Mouse (Mus musculus) MEL (cell line): ENCODE results near the gene Cpt1a. TPM values are rescaled to one million over a fixed set of nuclear protein-coding genes. Genes with fewer than 3 reads are reported as not detected.

Source experiments
- DNase-seq: peaks from one replicate; pipeline ENCODE4 v3.0.0; 2011; ENCODE audit warnings: low read depth, low spot score
- H3K27ac ChIP-seq: 2 replicates; pipeline ENCODE4 v1.5.1; 2012; ENCODE audit warnings: low read depth, mild to moderate bottlenecking, control low read depth, low read length, moderate library complexity; ENCODE audit not compliant: control insufficient read depth
- H3K27me3 ChIP-seq, 2 experiments: fragments of 150-350 bp in 1 of 2; sonication (generic) in 1 of 2; 2 replicates each; pipeline ENCODE4 v1.6.1; 2012; ENCODE audit warnings: low read length in 2 of 2, mild to moderate bottlenecking in 2 of 2, improper control_type of control experiment in 1 of 2, moderate library complexity in 1 of 2; ENCODE audit not compliant: insufficient read depth in 2 of 2, control insufficient read depth in 1 of 2
- H3K36me3 ChIP-seq, 2 experiments: 2 replicates each; pipeline ENCODE4 v1.6.1; 2012 to 2014; ENCODE audit warnings: low read length in 2 of 2, improper control_type of control experiment in 1 of 2, inconsistent platforms in 1 of 2, mild to moderate bottlenecking in 1 of 2; ENCODE audit not compliant: insufficient read depth in 2 of 2, control insufficient read depth in 1 of 2
- H3K4me1 ChIP-seq, 2 experiments: fragments of 150-350 bp in 1 of 2; sonication (generic) in 1 of 2; 2 replicates each; pipeline ENCODE4 v1.6.1; 2012; ENCODE audit warnings: low read length in 2 of 2, improper control_type of control experiment in 1 of 2, mild to moderate bottlenecking in 1 of 2; ENCODE audit not compliant: insufficient read depth in 2 of 2, control insufficient read depth in 1 of 2
- H3K4me3 ChIP-seq, 2 experiments: fragments of 150-350 bp in 1 of 2; sonication (generic) in 1 of 2; 2 replicates each; pipeline ENCODE4 v1.5.1; 2012; ENCODE audit warnings: low read depth in 2 of 2, low read length in 2 of 2, mild to moderate bottlenecking in 2 of 2, moderate library complexity in 2 of 2, control low read depth in 1 of 2, improper control_type of control experiment in 1 of 2; ENCODE audit not compliant: control insufficient read depth in 1 of 2, insufficient read depth in 1 of 2
- H3K79me2 ChIP-seq: 2 replicates; pipeline ENCODE4 v1.6.1; 2012; ENCODE audit warnings: mild to moderate bottlenecking, low read length, moderate library complexity; ENCODE audit not compliant: control insufficient read depth, poor library complexity, insufficient read depth
- H3K9ac ChIP-seq: 2 replicates; pipeline ENCODE4 v1.6.1; 2012; ENCODE audit warnings: low read depth, mild to moderate bottlenecking, control low read depth, low read length, moderate library complexity; ENCODE audit not compliant: control insufficient read depth, poor library complexity, severe bottlenecking
- H3K9me3 ChIP-seq: fragments of 150-350 bp; sonication (generic); replicated peaks from 2 replicates; pipeline ENCODE4 v1.6.1; 2012; ENCODE audit warnings: mild to moderate bottlenecking, low read length, improper control_type of control experiment, moderate library complexity; ENCODE audit not compliant: insufficient read depth
- BHLHE40 ChIP-seq: IDR thresholded peaks from 2 replicates; pipeline ENCODE4 v1.6.1; 2012; ENCODE audit warnings: low read depth, mild to moderate bottlenecking, inconsistent platforms, low read length, improper control_type of control experiment, borderline replicate concordance
- CHD2 ChIP-seq: IDR thresholded peaks from 2 replicates; pipeline ENCODE4 v1.6.1; 2011; ENCODE audit warnings: low read length, improper control_type of control experiment
- ELF1 ChIP-seq: IDR thresholded peaks from 2 replicates; pipeline ENCODE4 v1.6.1; 2014; ENCODE audit warnings: low read depth, mild to moderate bottlenecking, inconsistent platforms, low read length, improper control_type of control experiment, moderate library complexity
- EP300 ChIP-seq, 2 experiments: IDR thresholded peaks; 2 replicates each; pipeline ENCODE4 v1.6.1; 2011; ENCODE audit warnings: improper control_type of control experiment in 2 of 2, low read length in 2 of 2, low read depth in 1 of 2, mild to moderate bottlenecking in 1 of 2
- GABPA ChIP-seq: IDR thresholded peaks from 2 replicates; pipeline ENCODE4 v1.6.1; 2012; ENCODE audit warnings: low read depth, mild to moderate bottlenecking, inconsistent platforms, low read length, improper control_type of control experiment, moderate library complexity
- HCFC1 ChIP-seq: IDR thresholded peaks from 2 replicates; pipeline ENCODE4 v1.6.1; 2012; ENCODE audit warnings: low read depth, mild to moderate bottlenecking, inconsistent platforms, low read length, improper control_type of control experiment, moderate library complexity
- JUND ChIP-seq: IDR thresholded peaks from 2 replicates; pipeline ENCODE4 v1.6.1; 2011; ENCODE audit warnings: low read depth, mild to moderate bottlenecking, improper control_type of control experiment, low read length
- MAFK ChIP-seq: IDR thresholded peaks from 2 replicates; pipeline ENCODE4 v1.6.1; 2011; ENCODE audit warnings: low read depth, mild to moderate bottlenecking, low read length, improper control_type of control experiment, borderline replicate concordance
- MAX ChIP-seq: IDR thresholded peaks from 2 replicates; pipeline ENCODE4 v1.6.1; 2011; ENCODE audit warnings: low read length, improper control_type of control experiment
- MAZ ChIP-seq: IDR thresholded peaks from 2 replicates; pipeline ENCODE4 v1.6.1; 2012; ENCODE audit warnings: low read depth, mild to moderate bottlenecking, inconsistent platforms, low read length, improper control_type of control experiment
- MXI1 ChIP-seq: IDR thresholded peaks from 2 replicates; pipeline ENCODE4 v1.6.1; 2011; ENCODE audit warnings: mild to moderate bottlenecking, low read depth, low read length, improper control_type of control experiment
- MYC ChIP-seq: IDR thresholded peaks from 2 replicates; pipeline ENCODE4 v1.6.1; 2011; ENCODE audit warnings: low read depth, mild to moderate bottlenecking, low read length, improper control_type of control experiment, moderate library complexity
- NRF1 ChIP-seq: IDR thresholded peaks from 2 replicates; pipeline ENCODE4 v1.6.1; 2014; ENCODE audit warnings: low read depth, mild to moderate bottlenecking, inconsistent platforms, low read length, improper control_type of control experiment, moderate library complexity; ENCODE audit not compliant: poor library complexity, insufficient read depth, severe bottlenecking
- POLR2AphosphoS2 ChIP-seq: IDR thresholded peaks from 2 replicates; pipeline ENCODE4 v1.6.1; 2011; ENCODE audit warnings: low read length, improper control_type of control experiment
- RAD21 ChIP-seq: IDR thresholded peaks from 2 replicates; pipeline ENCODE4 v1.6.1; 2011; ENCODE audit warnings: mild to moderate bottlenecking, low read depth, low read length, improper control_type of control experiment
- SMC3 ChIP-seq: IDR thresholded peaks from 2 replicates; pipeline ENCODE4 v1.6.1; 2011; ENCODE audit warnings: low read depth, low read length, improper control_type of control experiment
- TAL1 ChIP-seq: IDR thresholded peaks from 2 replicates; pipeline ENCODE4 v1.6.1; 2012; ENCODE audit warnings: mild to moderate bottlenecking, inconsistent platforms, low read length, moderate library complexity, mixed read lengths
- TBP ChIP-seq: IDR thresholded peaks from 2 replicates; pipeline ENCODE4 v1.8.0; 2011; ENCODE audit warnings: low read depth, low read length, improper control_type of control experiment
- UBTF ChIP-seq: IDR thresholded peaks from 2 replicates; pipeline ENCODE4 v1.6.1; 2012; ENCODE audit warnings: low read depth, mild to moderate bottlenecking, inconsistent platforms, low read length, improper control_type of control experiment, moderate library complexity, borderline replicate concordance; ENCODE audit not compliant: insufficient read depth
- USF1 ChIP-seq: IDR thresholded peaks from 2 replicates; pipeline ENCODE4 v1.6.1; 2014; ENCODE audit warnings: low read depth, mild to moderate bottlenecking, inconsistent platforms, low read length, improper control_type of control experiment, moderate library complexity
- ZNF384 ChIP-seq: IDR thresholded peaks from 2 replicates; pipeline ENCODE4 v1.6.1; 2012; ENCODE audit warnings: low read depth, mild to moderate bottlenecking, inconsistent platforms, low read length, improper control_type of control experiment
- polyA plus RNA-seq, 2 experiments: library from polyadenylated mRNA; stranded (reverse) in 1 of 2; unstranded in 1 of 2; fragments of >175 nt in 1 of 2; fragments of >200 nt in 1 of 2; gene quantifications; 2 replicates each; pipeline versions ENCODE4 v1.2.1 to v1.2.4; 2012; ENCODE audit warnings: low replicate concordance in 2 of 2, low read depth in 1 of 2; ENCODE audit not compliant: insufficient read length in 2 of 2, insufficient read depth in 1 of 2, missing spikeins in 1 of 2
- total RNA-seq: library from RNA; depleted of rRNA; stranded (reverse); fragments of 300-350 nt; gene quantifications from 2 replicates; pipeline ENCODE4 v1.2.3, GENCODE M21; 2012

Cpt1a gene
- total and polyA plus RNA-seq, 3 experiments: 16.1 to 40.4 TPM; not detected in 1

GRCm38 (mm10) chr19:3304017-3304416 is 18.1 kb upstream of the Cpt1a start:
- no peaks in the 10 kb centered on the region for H3K9me3 ChIP-seq
- no peaks in the 10 kb centered on the region for H3K4me1 ChIP-seq
- peaks cover 4 to 9% of the 10 kb centered on the region in 2 experiments for H3K27me3 ChIP-seq
- no peaks in the 10 kb centered on the region for H3K36me3 ChIP-seq
- no peak overlapping the region for H3K4me3 ChIP-seq
- no peak overlapping the region for H3K9ac ChIP-seq
- DNase-seq: no peak
- H3K79me2 ChIP-seq: no peaks in the 10 kb centered on the region
- no peak for TF ChIP-seq BHLHE40
- TF ChIP-seq MAX: no peak
- TF ChIP-seq MAFK: no peak
- TF ChIP-seq NRF1: no peak
- no peak for TF ChIP-seq MAZ
- TF ChIP-seq CHD2: no peak
- TF ChIP-seq HCFC1: no peak
- TF ChIP-seq SMC3: no peak
- no peak for TF ChIP-seq JUND
- no peak for TF ChIP-seq UBTF
- H3K27ac ChIP-seq: no peak overlapping the region

GRCm38 (mm10) chr19:3307175-3307949 is 14.8 kb upstream of the Cpt1a start:
- Histone ChIP-seq H3K27ac (no peak overlapping the region), H3K4me1 (no peaks in the 10 kb centered on the region), H3K79me2 (no peaks in the 10 kb centered on the region), H3K4me3 (no peak overlapping the region), H3K36me3 (no peaks in the 10 kb centered on the region), H3K27me3 (peaks cover 4 to 9% of the 10 kb centered on the region in 2 experiments), H3K9ac (no peak overlapping the region)
- no peak for DNase-seq
- TF ChIP-seq TAL1 (no peak), MAFK (no peak), POLR2AphosphoS2 (no peak), MXI1 (no peak), TBP (no peak), JUND (no peak), MYC (no peak), GABPA (no peak), ELF1 (no peak), SMC3 (no peak), USF1 (no peak), ZNF384 (no peak), RAD21 (no peak), MAX (no peak), EP300 (IDR thresholded peaks at IDR 0.05; ENCODE audit: low read depth in 1 of 2, low read length in 2 of 2) (no peak)
- TF ChIP-seq, all 39 proteins: peak for 0
- no peaks in the 10 kb centered on the region for H3K9me3 ChIP-seq
